Mouse (Mus musculus) MEL (cell line): ENCODE data around the gene Vegfa.

Source experiments
- CTCF ChIP-seq, 3 experiments: IDR thresholded peaks in 2 of 3; conservative IDR thresholded peaks in 1 of 3; 2 replicates each; pipeline ENCODE4 v1.5.1; 2011 to 2012; ENCODE audit warnings: low read length in 3 of 3, low read depth in 2 of 3, mild to moderate bottlenecking in 2 of 3, improper control_type of control experiment in 1 of 3, inconsistent platforms in 1 of 3, mixed read lengths in 1 of 3, moderate library complexity in 1 of 3; ENCODE audit not compliant: control insufficient read depth in 1 of 3, insufficient read depth in 1 of 3, poor library complexity in 1 of 3, severe bottlenecking in 1 of 3
- ELF1 ChIP-seq: IDR thresholded peaks from 2 replicates; pipeline ENCODE4 v1.6.1; 2014; ENCODE audit warnings: low read depth, mild to moderate bottlenecking, inconsistent platforms, low read length, improper control_type of control experiment, moderate library complexity
- EP300 ChIP-seq, 2 experiments: IDR thresholded peaks; 2 replicates each; pipeline ENCODE4 v1.6.1; 2011; ENCODE audit warnings: improper control_type of control experiment in 2 of 2, low read length in 2 of 2, low read depth in 1 of 2, mild to moderate bottlenecking in 1 of 2
- HCFC1 ChIP-seq: IDR thresholded peaks from 2 replicates; pipeline ENCODE4 v1.6.1; 2012; ENCODE audit warnings: low read depth, mild to moderate bottlenecking, inconsistent platforms, low read length, improper control_type of control experiment, moderate library complexity
- MAFK ChIP-seq: IDR thresholded peaks from 2 replicates; pipeline ENCODE4 v1.6.1; 2011; ENCODE audit warnings: low read depth, mild to moderate bottlenecking, low read length, improper control_type of control experiment, borderline replicate concordance
- MYC ChIP-seq: IDR thresholded peaks from 2 replicates; pipeline ENCODE4 v1.6.1; 2011; ENCODE audit warnings: low read depth, mild to moderate bottlenecking, low read length, improper control_type of control experiment, moderate library complexity
- NELFE ChIP-seq: IDR thresholded peaks from 2 replicates; pipeline ENCODE4 v1.6.1; 2011; ENCODE audit warnings: low read depth, low read length, improper control_type of control experiment
- POLR2A ChIP-seq, 2 experiments: IDR thresholded peaks; 2 replicates each; pipeline ENCODE4 v1.6.1; 2011 to 2012; ENCODE audit warnings: low read length in 2 of 2, mild to moderate bottlenecking in 2 of 2, control low read depth in 1 of 2, improper control_type of control experiment in 1 of 2, low read depth in 1 of 2, moderate library complexity in 1 of 2; ENCODE audit not compliant: control insufficient read depth in 1 of 2, insufficient read depth in 1 of 2, poor library complexity in 1 of 2
- RAD21 ChIP-seq: IDR thresholded peaks from 2 replicates; pipeline ENCODE4 v1.6.1; 2011; ENCODE audit warnings: mild to moderate bottlenecking, low read depth, low read length, improper control_type of control experiment
- TBP ChIP-seq: IDR thresholded peaks from 2 replicates; pipeline ENCODE4 v1.8.0; 2011; ENCODE audit warnings: low read depth, low read length, improper control_type of control experiment
- ZC3H11A ChIP-seq: IDR thresholded peaks from 2 replicates; pipeline ENCODE4 v1.6.1; 2012; ENCODE audit warnings: low read depth, mild to moderate bottlenecking, inconsistent platforms, low read length, improper control_type of control experiment
- ZKSCAN1 ChIP-seq: IDR thresholded peaks from 2 replicates; pipeline ENCODE4 v1.6.1; 2012; ENCODE audit warnings: low read depth, mild to moderate bottlenecking, inconsistent platforms, low read length, improper control_type of control experiment, moderate library complexity

DNA sequence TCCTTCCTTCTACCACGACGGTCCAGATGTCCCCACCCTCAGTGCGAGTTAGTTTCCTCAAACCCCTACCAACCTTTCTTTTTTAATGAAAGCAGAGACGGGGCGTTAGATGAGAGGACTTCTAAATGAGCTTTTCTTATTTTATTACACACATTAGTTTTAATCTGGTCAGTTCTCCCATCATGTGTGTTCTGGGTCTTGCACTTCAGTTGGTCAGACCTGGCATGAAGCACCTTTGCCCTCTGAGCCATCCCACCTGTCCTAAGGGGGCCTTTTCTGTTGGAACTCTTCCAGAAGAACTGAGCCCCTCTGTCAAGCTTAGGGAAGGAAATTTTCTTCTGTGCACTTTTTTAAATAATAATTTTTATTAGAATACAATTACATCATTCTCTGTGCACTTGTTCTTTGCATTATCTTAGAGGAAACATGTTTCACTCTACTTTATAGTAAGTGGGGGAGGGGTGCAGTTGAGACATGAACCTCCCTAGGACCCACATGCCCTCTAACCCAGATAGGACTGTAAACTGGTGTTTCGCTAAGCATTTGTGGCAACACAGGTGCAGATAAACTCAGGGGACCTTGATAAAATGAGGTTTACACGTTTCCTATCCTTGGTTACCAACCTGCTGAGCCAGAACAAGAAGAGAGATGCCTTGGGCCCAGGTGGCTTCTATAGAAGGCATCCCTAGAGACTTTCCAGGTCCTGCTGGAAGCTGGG is 42.4 kb upstream of the Vegfa start:
- TF ChIP-seq CTCF (IDR thresholded peaks at IDR 0.05 in 2 of 3, conservative IDR thresholded peaks at IDR 0.05 in 1 of 3; ENCODE audit: control insufficient read depth in 1 of 3, insufficient read depth in 1 of 3, low read depth in 2 of 3, low read length in 3 of 3, poor library complexity in 1 of 3, severe bottlenecking in 1 of 3) (no peak), ZKSCAN1 (no peak), TBP (no peak), ZC3H11A (no peak), HCFC1 (no peak), POLR2A (IDR thresholded peaks at IDR 0.05; ENCODE audit: control insufficient read depth in 1 of 2, insufficient read depth in 1 of 2, low read depth in 1 of 2, low read length in 2 of 2, poor library complexity in 1 of 2) (0 out of 4 replicates have a peak, but pooled peaks of 1 of the 2 experiments have one; percentile 2), NELFE (no peak), EP300 (IDR thresholded peaks at IDR 0.05; ENCODE audit: low read depth in 1 of 2, low read length in 2 of 2) (peak; percentile 84 to 94), MYC (peak; percentile 81), MAFK (peak; percentile 70; the same call in 1 of the 2 replicates), ELF1 (peak; percentile 37; the same call in 1 of the 2 replicates), RAD21 (no peak)
